Mouse (Mus musculus) erythroblast, adult 5-6 weeks (primary cell): ENCODE measurements around the gene Gm5460. TPM values are rescaled to one million over a fixed set of nuclear protein-coding genes. Genes with fewer than 3 reads are reported as not detected.

Experiments
- ATAC-seq: replicated peaks from 2 replicates; pipeline ENCODE4 v1.8.0; 2016; ENCODE audit warnings: moderate number of reproducible peaks, mild to moderate bottlenecking, moderate TSS enrichment, inconsistent platforms; ENCODE audit not compliant: poor library complexity, low FRiP score, severe bottlenecking
- total RNA-seq, 2 experiments: library from RNA; stranded (forward) in 1 of 2; stranded (reverse) in 1 of 2; fragments of 150-400 nt in 1 of 2; fragments of 200-764, 138-1000 nt in 1 of 2; gene quantifications; 2 replicates each; pipeline versions ENCODE4 v1.2.3 to v1.2.4; 2015 to 2017; ENCODE audit warnings: low replicate concordance in 2 of 2

Gm5460 gene
- total RNA-seq (2015; ENCODE audit: low replicate concordance) (not detected in 2 replicates), total RNA-seq (2017; ENCODE audit: low replicate concordance) (not detected in 2 replicates)

GRCm38 (mm10) chr14:34016381-34016780, at the start of gene Gm5460:
Gm5460 (plus strand) TSS chr14:34016758.
- ATAC-seq: no peak

- no peak for ATAC-seq
These were observed 43.9 kb upstream of the Gm5460 start for GRCm38 (mm10) chr14:33972679-33973078.

- ATAC-seq: no peak
These were observed 41.8 kb upstream of the Gm5460 start for GRCm38 (mm10) chr14:33974752-33975151.

- ATAC-seq: no peak
These were observed 38.8 kb upstream of the Gm5460 start for GRCm38 (mm10) chr14:33977748-33978147.

- no peak for ATAC-seq
These were observed 37.9 kb upstream of the Gm5460 start, which contains the start of gene Zfp488 for GRCm38 (mm10) chr14:33978604-33979059. Zfp488 (minus strand) TSS chr14:33978764.

GRCm38 (mm10) chr14:33989201-33989600, 27.4 kb upstream of the Gm5460 start:
- ATAC-seq: no peak

GRCm38 (mm10) chr14:33991971-33992370, 24.6 kb upstream of the Gm5460 start:
- ATAC-seq: no peak

GRCm38 (mm10) chr14:33993051-33993450, 23.5 kb upstream of the Gm5460 start:
- ATAC-seq: no peak

- ATAC-seq: no peak
These were observed 22.9 kb upstream of the Gm5460 start for GRCm38 (mm10) chr14:33993521-33994289.

GRCm38 (mm10) chr14:33997427-33997826, 19.1 kb upstream of the Gm5460 start:
- ATAC-seq: no peak

GRCm38 (mm10) chr14:34000076-34000475, 16.5 kb upstream of the Gm5460 start:
- no peak for ATAC-seq

GRCm38 (mm10) chr14:34001445-34001844, 15.1 kb upstream of the Gm5460 start:
- no peak for ATAC-seq

GRCm38 (mm10) chr14:34002358-34002757, 14.2 kb upstream of the Gm5460 start:
- ATAC-seq: no peak

- no peak for ATAC-seq
These were observed 1.5 kb upstream of the Gm5460 start, which contains the start of gene Gm30083 for GRCm38 (mm10) chr14:34015063-34015462. Gm30083 (minus strand) TSS chr14:34015182.

GRCm38 (mm10) chr14:34016938-34017337, 380 bp downstream of the Gm5460 start:
- ATAC-seq: no peak

- no peak for ATAC-seq
These were observed 10.2 kb downstream of the Gm5460 start for GRCm38 (mm10) chr14:34026710-34027109.

GRCm38 (mm10) chr14:34033841-34034610, 17.5 kb downstream of the Gm5460 start:
- ATAC-seq: no peak

GRCm38 (mm10) chr14:34041241-34041640, 24.7 kb downstream of the Gm5460 start:
- no peak for ATAC-seq

GRCm38 (mm10) chr14:34043341-34043740, 26.8 kb downstream of the Gm5460 start:
- ATAC-seq: no peak

- ATAC-seq: no peak
These were observed 33.7 kb downstream of the Gm5460 start for GRCm38 (mm10) chr14:34050101-34050779.
